Mouse (Mus musculus) forebrain, embryonic 10.5 days (tissue): ENCODE results near the gene Myo5c. TPM values are rescaled to one million over a fixed set of nuclear protein-coding genes. Genes with fewer than 3 reads are reported as not detected.

Experiments used
- DNase-seq: peaks from one replicate; pipeline ENCODE4 v3.0.0-alpha.2; 2017; ENCODE audit warnings: low spot score; ENCODE audit errors: extremely low spot score
- H3K27ac ChIP-seq: fragments of 300-500 bp; sonication (generic); 2 replicates; pipeline ENCODE4 v1.5.1; 2016; ENCODE audit warnings: mild to moderate bottlenecking
- H3K27me3 ChIP-seq: fragments of 300-500 bp; sonication (generic); 2 replicates; pipeline ENCODE4 v1.6.1; 2016; ENCODE audit warnings: mild to moderate bottlenecking; ENCODE audit not compliant: poor library complexity, severe bottlenecking
- H3K36me3 ChIP-seq: fragments of 300-500 bp; sonication (generic); replicated peaks from 2 replicates; pipeline ENCODE4 v1.6.1; 2016; ENCODE audit warnings: mild to moderate bottlenecking, moderate library complexity
- H3K4me1 ChIP-seq: fragments of 300-500 bp; sonication (generic); 2 replicates; pipeline ENCODE4 v1.6.1; 2016
- H3K4me3 ChIP-seq: fragments of 300-500 bp; sonication (generic); 2 replicates; pipeline ENCODE4 v1.5.1; 2016; ENCODE audit warnings: mild to moderate bottlenecking, moderate library complexity
- H3K9me3 ChIP-seq: fragments of 300-500 bp; sonication (generic); 2 replicates; pipeline ENCODE4 v1.6.1; 2016; ENCODE audit warnings: mild to moderate bottlenecking, moderate library complexity
- WGBS: fragments of 180-500 bp; shearing (Covaris S2); methylation state at CpG from one replicate; pipeline ENCODE4 v1.1.7; 2016; 5-methylcytosine and 5-hydroxymethylcytosine counted together
- polyA plus RNA-seq: library from polyadenylated mRNA; unstranded; fragments of >200 nt; fragmentation: Nextera tagmentation; extraction: Ambion mirVana; gene quantifications from 2 replicates; pipeline ENCODE4 v1.2.1, GENCODE M21; 2016

The Myo5c gene
- 0.61 and 1.1 TPM in 2 replicates for polyA plus RNA-seq

- Histone ChIP-seq H3K27ac (peak within 1 kb of the TSS; percentile 36; the same call in 1 of the 2 replicates), H3K4me3 (peak within 1 kb of the TSS; percentile 63), H3K4me1 (peaks cover 21% of the 10 kb centered on the region), H3K27me3 (peaks cover 63% of the 10 kb centered on the region), H3K36me3 (no peaks in the 10 kb centered on the region), H3K9me3 (no peaks in the 10 kb centered on the region)
- WGBS: 1% methylated on average over 48 of the region's 48 CpGs
- peak; percentile 56 for DNase-seq
Observed at GRCm38 (mm10) chr9:75231841-75232746, at the start of gene Myo5c. Gene Myo5c, plus strand, starts transcription at chr9:75232020.

- DNase-seq: no peak
- Histone ChIP-seq H3K36me3 (peaks cover 87% of the 10 kb centered on the region), H3K4me1 (no peaks in the 10 kb centered on the region), H3K27me3 (no peaks in the 10 kb centered on the region), H3K9me3 (no peaks in the 10 kb centered on the region), H3K27ac (no peak overlapping the region), H3K4me3 (no peak overlapping the region)
- 87% methylated on average over 3 of the region's 3 CpGs for WGBS
Observed at GRCm38 (mm10) chr9:75187646-75188260, 44.1 kb upstream of the Myo5c start.

GRCm38 (mm10) chr9:75193858-75194257 lies 38.0 kb upstream of the Myo5c start:
- Histone ChIP-seq H3K4me1 (no peaks in the 10 kb centered on the region), H3K27ac (no peak overlapping the region), H3K4me3 (no peak overlapping the region), H3K27me3 (no peaks in the 10 kb centered on the region), H3K36me3 (peaks cover 77% of the 10 kb centered on the region), H3K9me3 (no peaks in the 10 kb centered on the region)
- 66% methylated on average over 4 of the region's 4 CpGs for WGBS
- DNase-seq: no peak

GRCm38 (mm10) chr9:75196335-75196734 lies 35.5 kb upstream of the Myo5c start:
- Histone ChIP-seq H3K27me3 (no peaks in the 10 kb centered on the region), H3K4me3 (no peak overlapping the region), H3K9me3 (no peaks in the 10 kb centered on the region), H3K36me3 (peaks cover 76% of the 10 kb centered on the region), H3K4me1 (no peaks in the 10 kb centered on the region), H3K27ac (no peak overlapping the region)
- no peak for DNase-seq
- WGBS: 85% methylated on average over 2 of the region's 2 CpGs

GRCm38 (mm10) chr9:75197297-75197696 lies 34.5 kb upstream of the Myo5c start:
- Histone ChIP-seq H3K9me3 (no peaks in the 10 kb centered on the region), H3K27me3 (no peaks in the 10 kb centered on the region), H3K4me1 (no peaks in the 10 kb centered on the region), H3K36me3 (peaks cover 82% of the 10 kb centered on the region), H3K27ac (peak overlapping the region; percentile 26; the same call in 1 of the 2 replicates), H3K4me3 (no peak overlapping the region)
- DNase-seq: no peak
- WGBS: 54% methylated on average over 6 of the region's 6 CpGs

GRCm38 (mm10) chr9:75201506-75201905 lies 30.3 kb upstream of the Myo5c start:
- no peak overlapping the region for H3K27ac ChIP-seq
- H3K9me3 ChIP-seq: no peaks in the 10 kb centered on the region
- no peaks in the 10 kb centered on the region for H3K27me3 ChIP-seq
- no peaks in the 10 kb centered on the region for H3K4me1 ChIP-seq
- DNase-seq: no peak
- H3K36me3 ChIP-seq: peaks cover 92% of the 10 kb centered on the region
- H3K4me3 ChIP-seq: no peak overlapping the region
- WGBS: 92% methylated on average over 1 of the region's 1 CpGs

GRCm38 (mm10) chr9:75202036-75202435 lies 29.8 kb upstream of the Myo5c start:
- Histone ChIP-seq H3K27ac (no peak overlapping the region), H3K9me3 (no peaks in the 10 kb centered on the region), H3K4me1 (no peaks in the 10 kb centered on the region), H3K4me3 (no peak overlapping the region), H3K27me3 (no peaks in the 10 kb centered on the region), H3K36me3 (peaks cover 88% of the 10 kb centered on the region)
- WGBS: 94% methylated on average over 2 of the region's 2 CpGs
- no peak for DNase-seq

- Histone ChIP-seq H3K36me3 (peaks cover 68% of the 10 kb centered on the region), H3K4me3 (no peak overlapping the region), H3K27me3 (no peaks in the 10 kb centered on the region), H3K4me1 (no peaks in the 10 kb centered on the region), H3K9me3 (no peaks in the 10 kb centered on the region), H3K27ac (no peak overlapping the region)
- WGBS: 89% methylated on average over 1 of the region's 1 CpGs
- no peak for DNase-seq
Observed at GRCm38 (mm10) chr9:75209246-75209645, 22.6 kb upstream of the Myo5c start.

- no peak overlapping the region for H3K27ac ChIP-seq
- no peaks in the 10 kb centered on the region for H3K4me1 ChIP-seq
- peaks cover 68% of the 10 kb centered on the region for H3K36me3 ChIP-seq
- WGBS: 63% methylated on average over 2 of the region's 2 CpGs
- DNase-seq: no peak
- no peak overlapping the region for H3K4me3 ChIP-seq
- H3K27me3 ChIP-seq: no peaks in the 10 kb centered on the region
- H3K9me3 ChIP-seq: no peaks in the 10 kb centered on the region
Observed at GRCm38 (mm10) chr9:75210269-75210668, 21.6 kb upstream of the Myo5c start.

GRCm38 (mm10) chr9:75214743-75215413 lies 16.9 kb upstream of the Myo5c start:
- Histone ChIP-seq H3K4me3 (no peak overlapping the region), H3K27me3 (no peaks in the 10 kb centered on the region), H3K36me3 (peaks cover 89% of the 10 kb centered on the region), H3K27ac (no peak overlapping the region), H3K9me3 (no peaks in the 10 kb centered on the region), H3K4me1 (no peaks in the 10 kb centered on the region)
- DNase-seq: no peak
- 96% methylated on average over 11 of the region's 11 CpGs for WGBS

- no peak for DNase-seq
- no peaks in the 10 kb centered on the region for H3K27me3 ChIP-seq
- WGBS: 87% methylated on average over 5 of the region's 5 CpGs
- H3K4me3 ChIP-seq: no peak overlapping the region
- no peaks in the 10 kb centered on the region for H3K9me3 ChIP-seq
- H3K36me3 ChIP-seq: peaks cover 59% of the 10 kb centered on the region
- H3K4me1 ChIP-seq: peaks cover 11% of the 10 kb centered on the region
- H3K27ac ChIP-seq: no peak overlapping the region
Observed at GRCm38 (mm10) chr9:75219942-75220341, 11.9 kb upstream of the Myo5c start.

- Histone ChIP-seq H3K9me3 (no peaks in the 10 kb centered on the region), H3K27me3 (no peaks in the 10 kb centered on the region), H3K27ac (0 out of 2 replicates have a peak overlapping the region, but pooled peaks have one; percentile 2), H3K36me3 (peaks cover 42% of the 10 kb centered on the region), H3K4me3 (no peak overlapping the region), H3K4me1 (peaks cover 11% of the 10 kb centered on the region)
- WGBS: 68% methylated on average over 10 of the region's 10 CpGs
- no peak for DNase-seq
Observed at GRCm38 (mm10) chr9:75221420-75222287, 10.2 kb upstream of the Myo5c start.
